Mouse (Mus musculus) R1 (cell line): Measurements from ENCODE around the gene Krtap5-2.
"Not testable (repeated sequence)": the region's sequence is repeated elsewhere in the genome, so short reads cannot be mapped to it uniquely, and the experiment has no call there.

Source experiments
- DNase-seq: peaks from one replicate; pipeline ENCODE4 v3.0.0-alpha.2; 2018; ENCODE audit warnings: low read depth, low spot score

Krtap5-2 gene

DNA sequence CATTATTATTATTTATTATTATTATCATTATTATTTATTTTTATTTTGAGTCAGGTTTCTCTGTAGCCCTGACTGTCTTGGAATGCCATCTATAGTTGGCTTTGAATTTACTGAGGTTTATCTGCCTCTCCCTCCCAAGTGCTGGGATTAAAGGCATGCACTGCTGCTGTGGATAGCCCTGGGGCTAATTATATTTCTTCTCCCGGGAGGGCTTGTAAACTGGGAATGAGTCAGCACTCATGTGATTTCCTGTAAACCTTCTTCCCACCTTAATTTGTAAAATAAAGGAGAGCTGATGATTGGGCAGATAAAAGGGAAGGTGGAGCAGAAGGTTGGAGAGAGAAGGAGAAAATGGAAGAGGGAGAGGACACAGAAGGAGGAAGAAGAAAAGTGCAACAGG lies 35.1 kb downstream of the Krtap5-2 start:
- peak; percentile 59 for DNase-seq

GRCm38 (mm10) chr7:142135934-142136333 lies 39.9 kb downstream of the Krtap5-2 start, which contains the start of gene Gm39115:
Gm39115 (minus strand) TSS chr7:142136034.
- DNase-seq = not testable (repeated sequence)

DNA sequence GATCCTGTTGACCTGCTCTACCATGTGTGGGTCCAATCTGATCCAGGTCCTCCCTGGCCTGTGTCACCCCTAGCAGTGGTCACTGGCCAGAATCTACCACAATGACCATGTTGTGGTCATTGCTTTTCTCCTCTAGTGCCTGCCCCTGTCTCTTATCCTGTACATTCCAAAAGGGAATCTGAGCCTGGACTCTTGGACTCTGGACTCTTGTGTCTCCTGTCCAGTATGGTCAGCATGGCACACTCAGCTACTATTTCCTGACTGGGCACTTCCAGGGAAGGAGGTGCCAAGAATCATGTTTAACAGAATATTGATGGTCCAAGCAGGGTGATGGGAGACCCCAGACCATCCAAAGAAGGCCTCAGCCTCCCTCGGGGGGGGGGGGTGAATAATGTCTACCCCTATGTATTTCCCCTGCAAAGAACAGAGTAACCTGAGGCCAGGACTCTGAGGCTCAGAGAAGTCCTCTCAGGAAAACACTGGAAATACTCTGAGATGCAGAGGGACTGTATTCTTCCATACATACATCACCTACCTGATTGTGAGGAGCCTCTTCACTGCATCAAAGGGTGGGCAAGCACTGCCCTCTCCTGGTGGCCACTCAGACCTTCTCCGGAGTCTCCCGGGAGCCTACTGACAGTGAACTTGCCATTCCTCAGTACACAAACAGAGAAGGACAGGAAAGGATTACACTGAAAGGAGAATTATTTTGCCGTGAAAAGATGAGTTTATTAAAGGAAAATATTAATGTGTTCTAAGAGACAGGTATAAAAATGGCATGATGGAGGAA lies 41.4 kb downstream of the Krtap5-2 start:
- DNase-seq = no peak

DNA sequence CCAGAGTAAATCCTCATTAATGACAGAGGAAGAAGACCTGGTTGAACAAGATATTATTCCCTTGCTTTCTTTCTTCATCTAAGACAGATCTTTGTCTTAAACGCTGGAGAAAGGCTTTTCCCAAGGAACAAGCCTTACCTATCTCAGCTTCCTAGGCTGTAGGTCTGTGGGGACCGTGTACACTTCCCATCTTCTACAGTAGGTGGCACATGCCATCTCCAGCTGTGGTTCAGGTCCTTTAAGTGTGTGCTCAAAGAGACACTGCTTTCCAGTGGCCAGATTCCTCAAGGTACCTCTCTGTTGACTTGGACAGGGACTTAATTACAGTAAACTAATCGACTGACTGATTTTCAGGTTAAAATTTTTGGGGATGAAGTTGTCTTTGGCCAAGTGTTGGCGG lies 47.0 kb downstream of the Krtap5-2 start:
- DNase-seq = no peak
